Mouse (Mus musculus) frontal cortex, adult (tissue): ENCODE results near the gene Ift57.

Source experiments
- ATAC-seq: cut with Nextera tagmentation; 2 replicates; pipeline ENCODE4 v1.9.2; 2017; ENCODE audit warnings: mild to moderate bottlenecking, moderate library complexity, mixed read lengths; ENCODE audit not compliant: low TSS enrichment

The Ift57 gene

GRCm38 (mm10) chr16:49792446-49792878 is 93.4 kb downstream of the Ift57 start:
- peak; percentile 94 for ATAC-seq

GRCm38 (mm10) chr16:49793596-49793995 is 94.6 kb downstream of the Ift57 start:
- ATAC-seq = no peak

GRCm38 (mm10) chr16:49796271-49796670 is 97.2 kb downstream of the Ift57 start:
- no peak for ATAC-seq

- ATAC-seq = no peak
Measured at GRCm38 (mm10) chr16:49796954-49797353, 97.9 kb downstream of the Ift57 start.

GRCm38 (mm10) chr16:49798790-49799189 is 99.8 kb downstream of the Ift57 start:
- no peak for ATAC-seq

GRCm38 (mm10) chr16:49799597-49800561 is 100.8 kb downstream of the Ift57 start, which contains the start of gene Cd47:
Gene Cd47, plus strand, starts transcription at chr16:49800533.
- ATAC-seq = no peak

GRCm38 (mm10) chr16:49800996-49801395 is 102.0 kb downstream of the Ift57 start:
- ATAC-seq = no peak

- ATAC-seq = no peak
Measured at GRCm38 (mm10) chr16:49801399-49801798, 102.4 kb downstream of the Ift57 start.

- ATAC-seq = no peak
Measured at GRCm38 (mm10) chr16:49802993-49803392, 104.0 kb downstream of the Ift57 start.

- no peak for ATAC-seq
Measured at GRCm38 (mm10) chr16:49803932-49804461, 105.0 kb downstream of the Ift57 start.

- ATAC-seq = peak; percentile 25; the same call in 1 of the 2 replicates
Measured at GRCm38 (mm10) chr16:49806920-49807319, 107.9 kb downstream of the Ift57 start.

GRCm38 (mm10) chr16:49807419-49807841 is 108.4 kb downstream of the Ift57 start:
- ATAC-seq = peak; percentile 58

GRCm38 (mm10) chr16:49807862-49808430 is 108.9 kb downstream of the Ift57 start:
- peak; percentile 51 for ATAC-seq

- ATAC-seq = no peak
Measured at GRCm38 (mm10) chr16:49811897-49812296, 112.9 kb downstream of the Ift57 start.

- peak; percentile 90 for ATAC-seq
Measured at GRCm38 (mm10) chr16:49812821-49813616, 114.0 kb downstream of the Ift57 start.

GRCm38 (mm10) chr16:49814419-49814818 is 115.4 kb downstream of the Ift57 start:
- ATAC-seq = no peak
